Mouse (Mus musculus) forebrain, embryonic 16.5 days (tissue): ENCODE data around the gene Kif26b. TPM values are rescaled to one million over a fixed set of nuclear protein-coding genes. Genes with fewer than 3 reads are reported as not detected.

ENCODE experiments used
- ATAC-seq: fragments of 200-750 bp; cut with Nextera tagmentation; 2 replicates; pipeline ENCODE4 v1.8.0; 2017; ENCODE audit warnings: mild to moderate bottlenecking, moderate library complexity
- H3K27ac ChIP-seq: fragments of 300-500 bp; sonication (generic); 2 replicates; pipeline ENCODE4 v1.5.1; 2014; ENCODE audit warnings: low read length, control low read depth
- H3K27me3 ChIP-seq: fragments of 300-500 bp; sonication (generic); replicated peaks from 2 replicates; pipeline ENCODE4 v1.6.1; 2014; ENCODE audit warnings: low read length; ENCODE audit not compliant: control insufficient read depth, insufficient read depth
- H3K36me3 ChIP-seq: fragments of 300-500 bp; sonication (generic); 2 replicates; pipeline ENCODE4 v1.6.1; 2014; ENCODE audit not compliant: control insufficient read depth, insufficient read depth
- H3K4me1 ChIP-seq: fragments of 300-500 bp; sonication (generic); replicated peaks from 2 replicates; pipeline ENCODE4 v1.6.1; 2014; ENCODE audit warnings: low read length; ENCODE audit not compliant: control insufficient read depth, insufficient read depth
- H3K4me2 ChIP-seq: fragments of 300-500 bp; sonication (generic); 2 replicates; pipeline ENCODE4 v1.6.1; 2014; ENCODE audit warnings: mild to moderate bottlenecking, low read length, control low read depth
- H3K4me3 ChIP-seq: fragments of 300-500 bp; sonication (generic); replicated peaks from 2 replicates; pipeline ENCODE4 v1.5.1; 2014; ENCODE audit warnings: mild to moderate bottlenecking, low read length, control low read depth
- H3K9ac ChIP-seq: fragments of 300-500 bp; sonication (generic); replicated peaks from 2 replicates; pipeline ENCODE4 v1.6.1; 2014; ENCODE audit warnings: low read depth, low read length, control low read depth
- H3K9me3 ChIP-seq: fragments of 300-500 bp; sonication (generic); 2 replicates; pipeline ENCODE4 v1.6.1; 2016; ENCODE audit warnings: low read length; ENCODE audit not compliant: control insufficient read depth
- WGBS: fragments of 180-500 bp; shearing (Covaris S2); extraction: QIAGEN DNeasy Blood & Tissue Kit; methylation state at CpG from one replicate; pipeline ENCODE4 v1.1.7; 2014; 5-methylcytosine and 5-hydroxymethylcytosine counted together
- polyA plus RNA-seq: library from polyadenylated mRNA; unstranded; fragments of >200 nt; fragmentation: Nextera tagmentation; extraction: Ambion mirVana; gene quantifications from 2 replicates; pipeline ENCODE4 v1.2.1, GENCODE M21; 2015

The Kif26b gene
- polyA plus RNA-seq, 1 experiment from 2014 or later: 5.3 TPM

DNA sequence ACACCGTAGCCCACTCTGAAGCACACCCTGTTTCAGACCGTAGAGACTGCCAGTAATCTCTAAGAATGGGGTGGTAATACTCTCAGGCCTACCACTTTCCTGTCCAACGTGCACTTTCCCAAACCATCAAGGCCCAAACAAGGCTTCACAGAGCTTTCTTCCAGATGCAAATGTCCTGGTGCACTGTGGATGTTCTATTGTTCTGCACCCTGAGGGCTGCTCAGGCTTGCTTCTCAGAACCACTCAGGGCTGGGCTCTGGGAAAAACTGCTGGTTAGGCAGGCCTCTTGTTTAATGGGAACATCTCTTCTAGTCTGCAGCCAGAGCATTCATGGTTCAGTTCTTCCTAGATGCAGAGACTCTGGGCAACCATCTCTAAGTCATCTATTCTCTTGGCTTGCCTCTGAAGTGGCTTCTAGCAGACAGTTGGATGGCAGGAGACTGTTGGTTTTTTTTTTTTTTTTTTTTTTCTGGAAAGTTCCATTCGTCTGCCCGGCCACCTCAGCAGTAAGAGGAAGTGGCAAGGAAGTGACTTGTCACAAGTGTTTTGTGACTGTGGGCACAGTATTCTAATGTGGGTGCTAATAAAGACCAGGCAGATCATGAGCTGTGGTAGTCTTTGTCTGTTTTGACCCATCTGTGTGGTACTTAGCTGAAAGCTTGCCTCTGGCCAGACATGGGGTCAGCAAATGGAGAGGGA is 135.5 kb downstream of the Kif26b start:
- Histone ChIP-seq H3K4me2 (no peak overlapping the region), H3K9me3 (no peaks in the 10 kb centered on the region), H3K4me3 (no peak overlapping the region), H3K27ac (no peak overlapping the region), H3K36me3 (no peaks in the 10 kb centered on the region), H3K4me1 (no peaks in the 10 kb centered on the region), H3K27me3 (no peaks in the 10 kb centered on the region), H3K9ac (no peak overlapping the region)
- no peak for ATAC-seq
- 72% methylated on average over 5 of the region's 5 CpGs for WGBS

DNA sequence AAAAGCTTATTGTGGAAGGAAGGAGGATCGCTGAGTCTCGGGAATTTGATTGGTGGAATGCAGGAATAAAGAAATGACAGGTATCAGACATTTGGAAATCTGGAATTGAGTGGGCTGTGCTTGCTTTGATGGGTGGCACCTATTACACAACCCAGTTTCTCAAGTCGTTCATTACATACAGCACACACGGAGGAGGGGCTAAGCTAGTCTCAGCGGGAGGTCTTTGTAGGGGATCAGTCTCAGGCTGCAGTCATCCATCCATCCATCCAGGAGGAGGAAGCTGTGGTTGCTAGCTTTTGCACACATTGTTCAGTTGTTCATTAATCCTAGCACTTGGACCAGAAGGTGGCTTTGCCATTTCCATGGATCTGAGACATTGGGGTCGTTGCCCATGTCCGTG is 137.6 kb downstream of the Kif26b start:
- Histone ChIP-seq H3K4me3 (no peak overlapping the region), H3K27me3 (no peaks in the 10 kb centered on the region), H3K36me3 (no peaks in the 10 kb centered on the region), H3K9me3 (no peaks in the 10 kb centered on the region), H3K4me2 (no peak overlapping the region), H3K4me1 (no peaks in the 10 kb centered on the region), H3K9ac (no peak overlapping the region), H3K27ac (no peak overlapping the region)
- WGBS: 78% methylated on average over 7 of the region's 7 CpGs
- no peak for ATAC-seq

DNA sequence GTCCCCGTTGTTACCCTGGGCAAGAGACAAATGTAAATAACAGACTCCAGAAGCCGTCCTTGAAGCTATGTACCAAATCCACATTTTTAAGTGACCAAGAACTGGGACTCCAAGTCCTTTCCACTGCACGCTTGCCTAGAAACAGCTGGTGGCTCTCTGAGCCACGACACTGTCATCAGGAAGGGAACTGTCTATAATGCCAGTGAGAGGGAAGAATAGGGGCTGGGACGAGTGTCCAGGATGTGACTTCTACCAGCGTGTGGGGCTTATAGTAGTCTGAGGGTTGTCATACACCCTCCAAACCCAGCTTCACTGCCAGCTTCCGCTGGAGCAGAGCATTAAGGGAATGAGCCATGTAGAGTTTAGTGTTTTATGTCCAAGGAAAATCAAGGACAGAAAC is 138.9 kb downstream of the Kif26b start:
- H3K9ac ChIP-seq: no peak overlapping the region
- no peak overlapping the region for H3K27ac ChIP-seq
- H3K4me1 ChIP-seq: no peaks in the 10 kb centered on the region
- ATAC-seq: no peak
- WGBS: 89% methylated on average over 7 of the region's 7 CpGs
- H3K9me3 ChIP-seq: no peaks in the 10 kb centered on the region
- H3K4me3 ChIP-seq: no peak overlapping the region
- H3K27me3 ChIP-seq: no peaks in the 10 kb centered on the region
- no peaks in the 10 kb centered on the region for H3K36me3 ChIP-seq
- H3K4me2 ChIP-seq: no peak overlapping the region

DNA sequence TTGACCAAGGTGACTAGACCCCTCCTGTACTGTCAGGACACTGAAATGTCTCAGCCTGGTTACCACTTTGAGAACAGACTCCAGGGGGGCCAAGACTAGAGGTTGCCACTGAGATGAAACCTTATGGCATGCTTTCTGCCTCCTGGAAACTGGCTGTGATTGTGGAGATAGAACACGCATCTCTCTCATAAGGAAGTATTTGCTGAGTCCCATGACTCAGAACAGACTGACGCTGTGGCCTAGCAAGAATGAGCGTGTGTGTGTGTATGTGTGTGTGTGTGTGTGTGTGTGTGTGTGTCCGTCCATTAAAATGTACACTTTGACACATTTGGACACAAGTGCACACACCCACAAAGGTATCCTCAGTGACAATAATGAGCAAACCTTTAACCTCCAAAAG is 140.0 kb downstream of the Kif26b start:
- no peak for ATAC-seq
- WGBS: 94% methylated on average over 4 of the region's 4 CpGs
- Histone ChIP-seq H3K27me3 (no peaks in the 10 kb centered on the region), H3K9me3 (no peaks in the 10 kb centered on the region), H3K4me2 (no peak overlapping the region), H3K36me3 (no peaks in the 10 kb centered on the region), H3K4me3 (no peak overlapping the region), H3K4me1 (no peaks in the 10 kb centered on the region), H3K9ac (no peak overlapping the region), H3K27ac (no peak overlapping the region)

- Histone ChIP-seq H3K36me3 (no peaks in the 10 kb centered on the region), H3K4me2 (no peak overlapping the region), H3K4me1 (no peaks in the 10 kb centered on the region), H3K27ac (no peak overlapping the region), H3K9ac (no peak overlapping the region), H3K9me3 (no peaks in the 10 kb centered on the region), H3K27me3 (no peaks in the 10 kb centered on the region), H3K4me3 (no peak overlapping the region)
- 63% methylated on average over 7 of the region's 7 CpGs for WGBS
- no peak for ATAC-seq
Measured at GRCm38 (mm10) chr1:178673051-178673450, 144.1 kb downstream of the Kif26b start.

GRCm38 (mm10) chr1:178673506-178673905 is 144.6 kb downstream of the Kif26b start:
- Histone ChIP-seq H3K27ac (no peak overlapping the region), H3K27me3 (no peaks in the 10 kb centered on the region), H3K4me2 (no peak overlapping the region), H3K4me3 (no peak overlapping the region), H3K9ac (no peak overlapping the region), H3K36me3 (no peaks in the 10 kb centered on the region), H3K4me1 (no peaks in the 10 kb centered on the region), H3K9me3 (no peaks in the 10 kb centered on the region)
- WGBS: 82% methylated on average over 2 of the region's 2 CpGs
- ATAC-seq: no peak

GRCm38 (mm10) chr1:178675542-178676252 is 146.8 kb downstream of the Kif26b start:
- Histone ChIP-seq H3K9me3 (no peaks in the 10 kb centered on the region), H3K27me3 (no peaks in the 10 kb centered on the region), H3K36me3 (no peaks in the 10 kb centered on the region), H3K27ac (no peak overlapping the region), H3K9ac (no peak overlapping the region), H3K4me3 (no peak overlapping the region), H3K4me2 (no peak overlapping the region), H3K4me1 (no peaks in the 10 kb centered on the region)
- no peak for ATAC-seq
- WGBS: 91% methylated on average over 3 of the region's 3 CpGs

- Histone ChIP-seq H3K36me3 (no peaks in the 10 kb centered on the region), H3K4me3 (no peak overlapping the region), H3K4me1 (no peaks in the 10 kb centered on the region), H3K27ac (no peak overlapping the region), H3K9ac (no peak overlapping the region), H3K27me3 (no peaks in the 10 kb centered on the region), H3K4me2 (no peak overlapping the region), H3K9me3 (no peaks in the 10 kb centered on the region)
- no peak for ATAC-seq
- 51% methylated on average over 12 of the region's 12 CpGs for WGBS
Measured at GRCm38 (mm10) chr1:178677160-178677559, 148.2 kb downstream of the Kif26b start.

DNA sequence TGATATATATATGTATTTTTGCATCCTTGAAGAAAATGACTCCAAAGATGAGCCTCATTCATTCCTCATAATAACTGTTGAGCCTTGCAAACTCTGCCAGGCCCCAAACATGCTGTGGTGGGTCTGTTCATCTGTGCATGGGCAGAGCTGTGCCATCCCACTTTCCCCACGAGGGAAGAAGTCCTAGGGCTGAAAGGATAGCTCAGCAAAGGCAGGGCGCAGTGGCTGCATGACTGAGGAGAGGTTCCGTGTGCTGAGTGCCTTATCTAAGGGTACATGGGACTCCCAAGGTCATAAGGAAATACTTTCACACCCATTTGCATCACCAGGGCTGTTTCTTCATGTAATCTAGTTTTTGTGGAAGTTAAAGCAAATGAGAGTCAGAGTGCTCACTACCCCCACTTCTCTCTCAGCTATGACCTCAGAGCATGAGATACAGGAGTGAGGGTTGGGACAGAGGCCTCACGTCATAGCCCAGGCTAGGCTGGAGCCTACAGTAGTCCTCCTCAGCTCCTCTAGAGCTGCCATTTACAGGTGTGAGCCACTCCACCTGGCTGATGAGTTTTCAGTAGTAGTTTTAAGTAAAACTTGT is 148.8 kb downstream of the Kif26b start:
- no peak overlapping the region for H3K9ac ChIP-seq
- 81% methylated on average over 4 of the region's 4 CpGs for WGBS
- no peaks in the 10 kb centered on the region for H3K36me3 ChIP-seq
- no peak overlapping the region for H3K27ac ChIP-seq
- no peak overlapping the region for H3K4me3 ChIP-seq
- no peak overlapping the region for H3K4me2 ChIP-seq
- H3K4me1 ChIP-seq: no peaks in the 10 kb centered on the region
- ATAC-seq: no peak
- no peaks in the 10 kb centered on the region for H3K9me3 ChIP-seq
- no peaks in the 10 kb centered on the region for H3K27me3 ChIP-seq
